Mouse (Mus musculus) monocyte, adult 5-6 weeks (primary cell): ENCODE results near the gene Zic4. TPM values are rescaled to one million over a fixed set of nuclear protein-coding genes. Genes with fewer than 3 reads are reported as not detected.

Experiments used
- ATAC-seq: fragments of 153-309, 156-312 bp; replicated peaks from 2 replicates; pipeline ENCODE4 v1.8.0; 2017; ENCODE audit warnings: mild to moderate bottlenecking; ENCODE audit not compliant: low TSS enrichment, insufficient number of reproducible peaks, severe bottlenecking, poor library complexity, low FRiP score
- total RNA-seq: library from RNA; stranded (forward); fragments of 200-1000, 200-491, 200-594 nt; gene quantifications from 3 replicates; pipeline ENCODE4 v1.2.3, GENCODE M21; 2017

Zic4 gene
- not detected in 3 replicates for total RNA-seq

DNA sequence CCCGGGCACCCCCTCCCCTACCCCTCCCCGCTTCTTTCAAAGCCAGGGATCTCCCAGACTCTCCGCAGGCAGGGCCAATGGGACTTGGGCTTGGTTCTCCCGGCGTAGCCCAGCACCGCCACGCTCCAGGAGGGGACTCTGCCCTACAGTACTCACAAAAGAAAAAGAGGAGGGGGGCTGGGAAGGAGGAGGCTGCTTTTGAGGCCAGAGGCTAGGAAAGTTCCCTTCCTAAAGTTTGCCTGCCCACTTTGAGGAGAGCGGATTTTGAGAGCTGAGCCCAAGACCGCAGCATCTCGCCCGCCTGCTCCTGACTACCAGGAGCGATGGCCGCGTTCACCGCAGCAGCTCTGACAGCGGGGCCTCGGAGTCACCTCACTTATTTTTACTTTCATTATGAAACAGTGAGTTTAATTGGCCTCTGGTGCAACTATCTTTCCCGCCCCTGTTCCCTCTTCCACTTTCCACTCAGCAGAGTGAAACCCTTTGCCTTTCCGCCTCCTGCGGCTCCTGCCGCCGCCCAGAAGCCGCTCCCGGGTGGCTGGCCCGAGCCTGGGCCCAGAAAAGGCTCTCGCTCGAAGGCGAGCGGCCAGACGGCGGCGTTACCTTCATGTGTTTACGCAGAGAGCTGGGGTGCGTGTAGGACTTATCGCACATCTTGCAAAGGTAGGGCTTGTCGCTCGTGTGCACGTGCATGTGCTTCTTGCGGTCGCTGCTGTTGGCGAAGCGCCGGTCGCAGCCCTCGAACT lies at the start of gene Zic4:
TSS of gene Zic4 (plus strand) at position 558 of the 746 bp plus-strand sequence.
- ATAC-seq, result no peak

DNA sequence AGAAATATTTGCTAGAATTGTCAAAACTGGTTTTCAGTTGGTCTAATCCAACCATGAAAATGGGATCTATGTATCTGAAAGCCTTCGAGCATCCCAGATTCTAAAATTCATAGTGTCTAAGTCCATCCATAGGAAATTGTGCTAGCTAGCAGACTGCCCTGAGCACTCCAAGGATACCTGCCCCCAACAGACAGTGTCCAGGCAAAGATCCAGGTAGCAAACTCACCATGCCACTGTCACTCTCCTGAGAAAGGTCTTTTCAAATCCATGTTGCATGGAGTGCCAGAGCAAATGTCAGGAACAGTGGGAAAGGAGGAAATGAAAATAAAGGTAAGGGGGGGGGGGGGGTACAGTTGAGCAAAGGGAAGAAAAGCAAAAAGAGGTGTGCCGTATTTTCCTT lies 14.6 kb upstream of the Zic4 start:
- no peak for ATAC-seq

DNA sequence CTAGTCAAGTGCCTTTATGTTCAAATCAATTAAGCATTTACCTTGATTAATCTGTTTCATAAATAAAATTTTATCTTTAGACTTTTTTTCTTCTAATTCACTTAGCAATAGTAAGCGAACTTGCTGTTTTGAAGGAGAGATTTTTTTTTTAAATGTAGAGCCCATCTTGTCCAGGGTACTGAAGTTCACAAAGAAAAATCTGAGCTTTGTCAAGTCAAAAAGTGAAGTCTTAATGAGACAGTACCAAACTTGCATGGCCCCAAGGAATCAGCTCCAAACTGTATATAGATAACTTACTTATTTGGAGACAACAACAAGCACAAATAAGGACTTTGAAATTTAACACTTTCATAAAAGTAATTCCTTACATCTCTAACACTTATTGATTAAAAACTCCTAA lies 13.5 kb upstream of the Zic4 start:
- ATAC-seq, result no peak

DNA sequence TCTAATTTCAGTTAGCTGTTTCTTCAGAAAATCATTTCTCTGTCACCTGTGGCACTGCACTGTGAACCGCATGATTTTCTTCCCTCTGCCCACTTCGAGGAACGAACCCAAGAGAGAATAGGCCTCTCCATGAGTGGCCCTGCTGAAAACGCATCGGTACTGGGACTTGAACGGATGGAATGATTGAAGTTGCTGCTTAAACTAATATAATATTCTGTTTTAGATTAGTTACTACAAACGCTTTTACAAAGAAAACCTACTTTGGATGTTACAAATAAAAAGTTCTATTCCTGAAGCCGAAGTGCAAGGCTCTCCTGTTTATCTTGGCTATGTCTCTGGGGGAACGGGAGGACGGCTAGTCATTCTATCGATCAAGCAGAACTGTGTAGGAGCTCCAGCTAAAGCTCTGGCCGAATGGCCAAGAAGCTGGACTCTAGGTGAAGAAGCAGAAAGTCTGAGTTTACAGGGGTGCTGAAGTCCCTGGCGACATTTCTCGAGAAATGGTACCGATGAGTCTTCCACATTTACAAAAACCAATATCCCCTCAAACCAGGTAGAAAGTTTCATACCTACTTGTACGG lies 11.9 kb upstream of the Zic4 start:
- no peak for ATAC-seq

DNA sequence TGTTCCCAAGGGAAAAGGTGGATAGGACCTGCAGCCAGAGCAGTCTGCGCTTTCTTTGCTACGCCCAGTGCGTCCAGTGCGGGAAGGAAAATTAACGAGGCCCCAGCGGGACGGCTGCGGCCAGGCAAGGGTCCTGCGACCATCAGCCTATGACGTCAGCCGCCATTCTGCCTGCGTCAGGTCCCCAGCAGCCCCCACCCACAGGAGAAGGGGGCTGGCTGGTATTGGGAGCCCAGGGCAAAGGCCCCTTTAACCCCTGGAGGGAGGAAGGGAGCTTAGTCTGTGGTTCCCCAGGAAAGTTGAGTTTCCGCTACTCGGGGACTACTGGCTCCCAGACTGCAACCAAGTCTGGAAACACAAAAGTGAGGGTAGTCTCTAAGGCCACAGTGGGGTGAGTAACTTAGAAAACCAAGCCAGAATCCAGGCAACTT lies 11.3 kb upstream of the Zic4 start:
- 0 out of 2 replicates have a peak, but pooled peaks have one; percentile 22 for ATAC-seq

DNA sequence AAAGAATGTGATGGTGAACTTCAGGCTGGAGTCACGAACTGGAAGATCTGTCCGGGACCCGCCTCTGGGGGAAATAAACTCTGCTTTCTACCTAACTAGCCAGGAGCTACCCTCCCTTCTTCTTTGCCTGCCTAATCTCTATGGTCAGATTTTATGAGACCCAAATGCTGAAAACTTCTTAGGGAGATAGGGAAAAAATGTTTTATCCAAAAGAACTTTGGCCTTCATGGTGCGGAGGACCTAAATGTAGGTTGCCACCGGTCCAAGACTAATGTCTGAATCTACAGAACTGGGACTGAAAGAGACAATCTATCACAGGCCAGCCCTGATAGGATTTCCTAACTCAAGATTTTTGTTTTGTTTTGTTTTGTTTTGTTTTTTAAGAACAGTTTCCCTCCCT lies 10.9 kb upstream of the Zic4 start:
- ATAC-seq, result no peak

DNA sequence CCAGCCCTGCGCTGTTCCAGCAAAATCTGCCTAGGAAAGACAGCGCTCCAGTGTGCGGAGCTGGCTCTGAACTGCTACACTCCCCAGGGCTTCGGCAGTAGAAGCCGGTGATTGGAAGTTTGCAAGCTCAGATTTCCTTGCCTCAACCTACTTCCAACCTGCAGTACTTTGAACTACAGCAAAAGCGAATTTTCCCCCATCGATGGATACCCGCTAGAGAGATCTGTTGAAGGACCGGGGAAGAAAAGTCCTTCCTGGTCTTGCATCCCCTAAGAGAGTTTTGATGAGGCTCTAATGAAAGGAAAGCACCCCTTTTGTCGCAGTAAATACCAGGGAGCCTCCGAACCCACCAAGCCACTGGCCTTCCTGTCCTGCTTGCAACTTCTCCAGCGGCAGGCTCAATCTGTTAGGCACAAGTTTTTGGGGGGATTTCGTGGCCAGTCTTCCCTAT lies 10.2 kb upstream of the Zic4 start:
- ATAC-seq, result no peak

DNA sequence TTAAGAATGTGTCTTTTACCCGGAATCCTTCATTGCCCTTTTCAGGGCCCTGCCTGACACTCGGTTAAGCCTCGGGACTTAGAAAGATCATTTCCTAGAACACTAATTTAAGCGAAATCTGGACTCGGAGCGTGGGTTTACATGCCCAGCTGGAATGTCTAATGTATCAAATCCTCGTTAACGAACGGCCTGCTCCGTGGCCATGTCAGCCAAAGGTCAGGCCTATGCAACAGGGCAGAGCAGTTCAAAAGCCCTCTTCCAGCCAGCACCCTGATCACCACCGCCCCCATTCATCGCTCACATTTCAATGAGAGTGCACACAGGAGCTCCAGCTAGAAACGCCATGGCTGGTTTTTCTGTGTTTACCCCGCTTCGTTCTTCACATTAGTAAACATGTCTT lies 9.4 kb upstream of the Zic4 start:
- ATAC-seq, result no peak

DNA sequence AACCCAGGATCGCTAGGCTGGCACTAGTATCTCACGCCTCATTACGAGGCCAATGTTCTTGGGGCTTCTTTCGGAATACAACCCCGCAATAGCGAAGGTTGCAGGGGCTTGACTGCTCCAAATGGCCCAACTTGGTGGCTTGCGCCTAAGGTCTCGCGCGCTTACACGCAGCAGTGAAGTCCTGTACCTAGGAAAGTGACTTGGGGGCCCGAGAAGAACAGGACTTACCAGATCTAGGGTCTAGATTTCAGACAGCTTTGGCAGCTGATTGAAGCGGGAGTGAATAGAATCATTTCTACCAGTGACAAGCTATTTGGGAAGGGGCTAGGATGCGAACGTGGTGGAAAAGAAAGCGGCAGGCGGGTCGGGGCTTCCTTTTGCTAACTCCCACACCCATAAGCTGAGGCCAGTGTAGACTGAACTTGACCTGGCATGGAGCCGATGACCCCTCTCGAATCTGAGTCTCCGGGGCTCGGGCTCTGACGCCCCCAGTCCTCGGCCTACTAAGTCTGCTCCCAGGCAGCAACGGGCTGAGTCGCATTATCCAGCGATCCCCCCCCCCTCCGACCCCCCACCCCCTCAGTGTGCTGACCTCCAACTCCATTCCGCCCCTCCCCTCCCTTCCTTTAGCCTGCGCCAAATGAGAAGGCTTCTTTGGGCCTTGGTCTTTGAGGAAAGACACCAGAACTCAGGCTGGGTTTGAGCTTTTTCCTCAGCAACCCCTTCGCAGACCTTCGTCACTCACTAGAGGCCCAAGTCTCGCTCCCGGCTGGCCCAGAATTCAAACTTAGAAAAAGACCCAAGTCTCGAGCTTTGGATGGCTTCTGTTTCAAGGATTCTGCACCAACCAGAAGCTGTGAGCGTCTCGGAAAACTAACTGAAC lies 8.4 kb upstream of the Zic4 start:
- no peak for ATAC-seq

DNA sequence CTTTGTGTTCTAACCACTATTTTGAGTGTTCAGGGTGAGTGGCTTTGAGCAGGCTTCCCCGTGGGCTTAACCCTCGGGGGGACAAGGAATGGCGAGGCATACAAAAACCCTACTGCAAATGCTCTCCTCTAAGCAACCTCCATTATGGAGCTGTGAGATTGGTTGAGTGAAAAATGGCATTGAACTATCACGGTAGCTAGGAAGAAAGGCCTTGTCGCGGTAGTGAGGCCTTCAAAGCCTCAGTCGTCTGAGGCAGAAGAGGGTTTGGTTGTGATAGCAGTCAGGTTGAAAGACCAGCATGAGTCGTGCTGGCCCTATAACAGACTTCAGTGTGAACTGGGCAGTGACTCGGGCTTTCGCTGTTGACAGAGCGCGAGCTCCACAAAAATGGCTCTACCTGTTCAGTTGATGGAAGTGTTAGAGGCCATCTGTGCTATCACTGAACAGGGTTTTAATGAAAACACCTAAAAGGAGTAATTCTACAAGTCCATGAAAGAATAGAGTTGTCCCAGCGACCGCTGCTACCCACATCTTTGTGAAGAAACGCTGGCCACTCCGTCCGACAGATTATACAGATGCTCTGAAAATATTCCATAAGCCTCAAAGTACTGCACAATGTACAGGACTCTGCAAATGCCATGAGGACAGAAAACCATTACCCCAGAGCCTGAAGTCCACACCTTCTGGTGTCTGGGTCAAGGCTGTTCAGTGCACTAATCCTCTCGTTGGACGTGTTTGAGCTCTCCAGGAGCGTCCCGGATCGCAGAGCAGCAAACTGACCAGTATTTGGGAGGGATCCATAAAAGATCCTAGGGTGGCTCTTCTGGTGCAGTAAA lies 7.6 kb upstream of the Zic4 start:
- ATAC-seq, result no peak

DNA sequence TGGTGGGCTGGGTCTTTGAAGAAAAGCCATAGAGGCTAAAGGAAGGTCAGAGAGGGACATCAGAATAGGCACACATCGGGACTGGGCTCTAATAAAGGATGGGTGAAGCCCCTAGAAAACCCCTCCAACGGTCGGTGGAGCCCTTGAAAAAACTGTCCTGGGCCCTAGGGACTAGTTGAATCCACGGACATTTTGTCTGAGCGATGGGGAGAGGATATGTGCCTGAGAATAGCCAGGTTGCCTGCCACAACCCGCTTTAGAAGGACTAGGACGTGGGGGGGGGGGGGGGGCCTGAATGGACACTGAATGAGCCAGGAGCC lies 7.0 kb upstream of the Zic4 start:
- no peak for ATAC-seq

DNA sequence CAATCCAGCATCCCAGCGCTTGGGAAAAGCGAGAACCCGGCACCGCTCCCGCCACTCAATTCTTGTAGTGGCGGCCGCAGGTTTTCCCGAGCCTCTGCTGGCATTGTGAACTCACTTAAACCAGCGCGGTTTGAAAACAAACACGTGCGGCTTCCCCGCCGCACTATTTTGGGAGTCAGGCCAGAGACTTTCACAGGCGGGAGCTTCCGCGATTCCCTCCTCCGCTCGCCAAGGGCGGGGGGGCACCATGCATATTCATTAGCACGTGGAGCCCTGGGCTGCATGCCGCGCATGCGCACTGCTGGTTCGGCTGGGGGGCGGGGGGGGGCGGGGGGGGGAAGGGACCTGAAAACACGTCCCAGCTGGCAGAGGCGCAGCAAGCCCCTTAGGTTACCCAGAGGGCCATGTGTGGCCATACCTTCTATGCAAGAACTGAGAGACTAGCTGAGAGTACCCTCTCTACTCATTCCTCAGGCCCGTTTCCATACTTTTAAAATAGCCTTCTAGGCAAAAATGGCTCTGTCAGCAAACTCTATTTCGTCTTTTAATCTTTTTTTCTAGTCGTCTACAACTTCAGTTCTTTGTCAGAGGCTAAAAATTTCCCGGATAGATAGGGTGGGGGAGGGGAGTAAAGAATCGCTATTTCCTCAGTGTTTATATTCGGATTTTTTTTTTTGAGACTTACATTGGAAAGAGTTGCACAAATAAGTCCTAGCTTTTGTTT lies 6.4 kb upstream of the Zic4 start:
- no peak for ATAC-seq

DNA sequence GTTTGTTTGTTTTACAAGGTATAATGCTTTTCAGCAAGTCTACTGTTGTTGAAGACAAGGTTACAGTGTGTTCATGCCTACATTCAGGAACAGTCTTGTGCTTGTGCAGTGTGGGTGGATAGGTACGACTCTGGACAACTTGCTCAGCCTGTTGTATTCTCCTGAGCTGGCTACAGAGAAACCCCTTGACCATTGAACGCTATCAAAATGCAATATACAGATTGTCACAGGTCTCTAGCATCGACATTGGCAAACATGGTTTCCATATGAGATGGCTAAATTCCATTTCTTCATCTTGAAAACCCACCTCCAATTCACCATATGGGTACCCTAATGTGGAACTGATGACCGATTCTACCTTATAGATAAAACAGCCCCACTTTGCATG lies 5.9 kb upstream of the Zic4 start:
- ATAC-seq, result no peak

DNA sequence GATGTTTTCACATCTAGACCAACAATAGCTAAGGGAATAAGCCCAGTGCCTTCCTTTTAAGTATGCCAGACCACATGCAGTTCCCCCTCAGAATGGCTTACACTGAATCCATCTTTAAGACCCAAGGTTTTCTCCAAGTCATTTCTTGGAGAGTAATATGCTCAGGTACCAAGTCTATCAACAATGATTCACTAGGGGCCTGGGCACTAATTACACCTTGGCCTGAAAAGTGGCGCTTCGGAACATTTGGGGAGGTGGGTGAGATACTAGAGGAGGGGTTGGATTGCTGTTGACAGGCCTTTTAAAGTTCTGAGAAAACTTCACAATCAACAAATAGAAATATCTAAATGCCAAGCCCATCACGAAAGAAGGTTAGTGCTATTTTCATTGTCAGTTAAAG lies 4.9 kb upstream of the Zic4 start:
- no peak for ATAC-seq

DNA sequence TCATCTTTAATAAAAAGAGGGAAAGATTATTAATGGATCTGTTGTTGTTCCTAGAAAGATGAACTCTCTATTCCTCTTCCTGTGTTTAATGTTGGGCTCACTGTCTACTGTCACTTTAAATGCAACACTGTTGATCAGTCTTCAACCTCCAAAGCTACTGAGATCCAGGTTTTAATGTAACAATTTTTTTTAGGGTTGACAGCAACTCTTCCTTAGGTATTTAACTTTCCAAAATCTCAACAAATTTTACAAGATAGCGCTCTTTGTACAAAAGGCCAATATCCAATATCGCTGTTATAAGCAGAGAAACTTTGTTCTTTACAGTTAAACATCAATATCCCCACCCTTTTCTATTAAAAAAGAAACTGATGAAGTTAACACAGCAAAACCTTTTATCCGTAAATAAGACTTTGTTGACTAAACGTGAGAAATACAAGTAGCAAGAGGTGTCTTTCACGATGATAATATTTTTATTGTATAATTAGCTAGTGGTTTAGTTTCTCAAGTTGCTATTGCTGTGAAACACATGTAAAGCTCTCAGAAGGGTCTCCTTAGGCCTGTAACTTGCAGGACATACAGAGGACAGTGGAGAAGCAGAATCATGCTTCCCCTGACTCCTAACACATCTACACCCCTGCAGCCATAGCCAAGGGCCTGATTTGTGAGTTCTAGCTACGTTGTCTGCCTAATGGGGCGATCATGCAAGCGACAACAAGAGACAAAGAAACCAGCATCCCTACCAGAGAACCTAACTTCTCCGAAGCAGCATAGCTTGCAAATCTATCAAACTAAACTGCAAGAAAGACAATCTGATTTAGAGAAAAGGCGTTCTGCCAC lies 3.1 kb upstream of the Zic4 start:
- no peak for ATAC-seq

DNA sequence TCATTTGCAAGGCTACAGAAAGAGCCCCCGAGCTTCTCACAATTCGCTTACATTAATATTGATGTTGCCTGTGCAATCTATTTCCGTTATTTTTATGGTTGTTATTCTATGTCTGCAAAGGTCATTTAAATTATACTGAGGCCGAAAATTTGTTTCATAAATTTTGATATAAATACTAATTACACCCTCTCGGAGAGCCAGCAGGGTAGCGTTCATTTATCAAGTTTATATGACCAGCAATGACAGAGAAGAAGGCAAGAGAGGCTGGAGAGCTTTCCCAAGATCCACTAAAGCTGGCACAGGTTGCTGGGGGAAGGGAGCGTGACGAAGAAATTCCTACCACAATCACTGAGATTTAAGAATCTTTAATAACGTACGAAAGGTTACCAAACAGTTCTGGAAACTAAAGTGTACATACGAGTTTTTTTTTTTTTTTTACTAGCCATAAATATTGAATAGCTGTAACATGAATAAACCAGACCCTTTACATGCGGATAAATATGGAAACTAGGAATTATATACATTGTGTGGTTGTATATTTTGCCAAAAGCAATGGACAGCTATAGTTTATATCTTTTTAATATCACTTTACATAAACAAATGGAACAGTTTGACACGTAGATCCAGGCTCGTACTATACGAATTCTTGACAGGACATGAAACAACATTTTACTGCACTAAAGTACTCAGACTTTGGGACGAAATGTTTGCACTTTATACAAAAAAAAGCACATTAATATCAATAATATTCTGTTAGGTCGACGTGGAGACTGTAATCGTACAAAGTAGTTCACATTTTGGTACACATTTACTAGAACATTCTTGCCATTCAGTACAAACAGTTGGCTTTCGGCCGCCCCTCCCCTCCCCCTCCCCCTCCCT lies 1.8 kb upstream of the Zic4 start:
- no peak for ATAC-seq
